Mouse (Mus musculus): ENCODE measurements at regions not wholly inside any gene's neighbourhood (a gene's known extent, or its start where the extent isn't known, plus 50 kb on each side); places are given as distances from the start of the nearest gene placed in this dataset.

- DNase-seq (ENCODE audit: low spot score in 2 of 2): no peak
Observed at GRCm38 (mm10) chr14:100353508-100353907, 69.0 kb upstream of the Klf12 start.

DNA sequence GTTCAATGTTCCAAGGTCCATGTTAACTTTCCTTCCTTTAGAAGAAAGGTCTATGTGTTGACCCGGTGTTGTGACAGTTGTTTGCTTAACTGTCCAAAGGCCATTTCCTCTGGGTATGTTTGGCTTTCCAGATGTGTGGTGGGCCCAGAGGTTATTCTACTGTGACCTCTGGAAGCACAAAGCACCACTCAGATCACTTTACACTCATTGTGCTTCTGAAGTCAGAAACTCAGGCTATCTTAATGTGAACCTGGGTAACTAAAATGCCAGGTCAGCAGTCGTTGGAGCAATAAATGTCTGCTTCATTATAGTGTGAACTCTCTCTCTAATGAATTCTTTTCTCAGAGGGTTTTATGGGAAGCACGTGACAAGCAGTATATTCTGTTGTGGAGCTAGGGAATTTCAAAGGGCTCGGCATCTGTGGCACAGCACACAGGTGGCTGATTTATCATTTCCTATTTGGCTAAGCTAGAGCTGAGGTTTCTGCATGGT, 68.5 kb upstream of the Klf12 start:
- no peak for DNase-seq (ENCODE audit: low spot score in 2 of 2)

- no peak for DNase-seq (ENCODE audit: low spot score in 2 of 2)
Observed at GRCm38 (mm10) chr14:100351004-100351403, 66.5 kb upstream of the Klf12 start.

GRCm38 (mm10) chr14:100350021-100350790, 65.7 kb upstream of the Klf12 start:
- no peak for DNase-seq (ENCODE audit: low spot score in 2 of 2)

DNA sequence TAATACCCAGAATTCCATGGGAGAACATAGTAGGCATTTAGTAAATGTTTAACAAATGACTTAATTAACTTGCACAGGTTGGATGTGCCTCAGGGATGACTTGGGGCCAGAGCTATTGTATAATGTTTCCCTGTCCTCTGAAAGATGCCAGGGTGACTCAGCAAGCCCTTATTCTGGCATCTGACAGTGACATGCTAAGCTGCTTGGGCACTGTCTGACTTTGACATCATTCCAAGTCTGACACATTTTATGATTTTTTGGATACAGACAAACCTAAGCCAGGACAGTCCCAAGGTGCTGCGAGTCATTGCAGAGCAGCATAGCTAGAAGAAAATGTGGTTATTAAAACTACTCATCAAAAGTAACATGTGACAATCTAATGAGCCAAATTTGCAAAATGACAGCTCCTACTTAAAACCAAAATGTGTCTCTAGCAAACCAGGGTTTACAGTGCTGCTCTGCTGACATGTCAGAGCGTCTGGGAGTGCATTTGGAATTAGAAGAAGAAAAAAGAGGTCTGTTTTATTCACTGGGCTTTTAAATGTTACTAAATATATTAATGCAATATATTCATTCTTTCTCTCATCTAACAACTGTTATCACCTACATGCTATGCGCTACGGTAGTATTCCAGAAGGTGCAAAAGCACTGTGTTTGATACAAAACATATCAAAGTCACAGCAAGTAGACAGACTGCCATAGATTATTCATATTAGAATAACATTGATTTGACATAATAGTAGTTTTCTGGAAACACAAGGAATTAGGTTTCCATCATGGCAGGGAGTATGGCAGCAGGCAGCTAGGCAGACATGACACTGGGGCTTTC, 64.1 kb upstream of the Klf12 start:
- peak; percentile 15 to 21 for DNase-seq (ENCODE audit: low spot score in 2 of 2)

GRCm38 (mm10) chr14:100336926-100337325, 52.4 kb upstream of the Klf12 start:
- DNase-seq (ENCODE audit: low spot score in 2 of 2): no peak

Small RNA genes lying in the stretch of these regions (microRNA-seq; reads per million reads assigned to microRNA genes)
- gene Gm22401: 0 reads per million in 2 experiments

Measured in layer of hippocampus, postnatal 14 days (tissue).